Mouse (Mus musculus): ENCODE measurements around the gene Chil6.

Gene Chil6

GRCm38 (mm10) chr3:106406082-106406481, at the start of gene Chil6:
Gene Chil6 (minus strand): TSS chr3:106406182.
- DNase-seq (ENCODE audit: low spot score): no peak

GRCm38 (mm10) chr3:106452616-106453015, 46.6 kb upstream of the Chil6 start:
- DNase-seq (ENCODE audit: low spot score): peak; percentile 8

DNA sequence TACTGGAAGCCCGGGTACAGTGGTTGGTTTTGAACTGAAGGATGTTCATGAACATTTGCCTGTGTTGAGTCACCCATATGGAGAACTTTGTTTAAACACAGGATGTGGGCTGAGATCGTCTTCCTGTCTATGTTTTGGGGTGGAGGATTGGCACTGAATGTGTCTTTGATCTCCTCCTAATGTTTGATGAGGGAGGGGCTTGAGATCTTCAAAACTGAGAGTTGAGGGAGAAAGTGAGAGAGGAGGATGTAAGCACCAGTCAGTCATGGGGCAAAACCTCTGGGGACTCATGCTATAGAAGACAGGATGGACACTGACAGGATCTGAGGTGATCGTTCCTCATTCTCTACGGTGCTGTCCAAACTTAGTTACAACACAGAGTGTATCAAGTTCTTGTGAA, 43.6 kb upstream of the Chil6 start:
- no peak for DNase-seq (ENCODE audit: low spot score)

- DNase-seq (ENCODE audit: low spot score): no peak
These were observed 43.0 kb upstream of the Chil6 start for GRCm38 (mm10) chr3:106448995-106449394.

DNA sequence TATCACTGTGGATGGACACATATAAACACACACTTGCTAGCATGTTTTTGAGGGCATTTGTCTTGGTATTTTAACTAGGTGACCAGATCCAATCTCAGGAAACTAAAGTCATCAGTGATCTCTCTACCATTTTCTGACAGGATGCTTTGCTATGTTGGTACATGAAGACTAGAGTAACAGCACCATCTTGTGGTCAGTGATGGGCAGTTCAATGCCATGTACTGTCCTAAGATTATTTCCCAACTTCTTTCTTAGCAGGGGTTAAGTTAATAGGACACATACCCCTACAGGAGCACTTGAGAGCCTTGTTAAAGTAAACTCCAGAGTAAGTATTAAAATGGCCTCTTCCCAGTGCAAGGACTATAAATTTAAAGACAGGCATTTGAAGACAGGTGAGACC, 42.6 kb upstream of the Chil6 start:
- DNase-seq (ENCODE audit: low spot score): peak; percentile 20

All from urinary bladder, postnatal 14 days (tissue).